Mouse (Mus musculus) brain, embryonic 14.5 days (tissue): ENCODE data around the gene Dnmbp.

ENCODE experiments used
- CTCF ChIP-seq: fragments of 200-500 bp; IDR thresholded peaks from 2 replicates; pipeline ENCODE4 v1.5.1; 2012; ENCODE audit warnings: inconsistent platforms, mild to moderate bottlenecking, moderate library complexity, borderline replicate concordance; ENCODE audit not compliant: insufficient read depth, insufficient read length; ENCODE audit errors: extremely low read depth
- POLR2A ChIP-seq: fragments of 200-500 bp; IDR thresholded peaks from 2 replicates; pipeline ENCODE4 v1.6.1; 2012; ENCODE audit warnings: mild to moderate bottlenecking, inconsistent platforms, borderline replicate concordance; ENCODE audit not compliant: poor library complexity, insufficient read depth, insufficient read length, severe bottlenecking; ENCODE audit errors: extremely low read depth

- TF ChIP-seq POLR2A, result no peak
- TF ChIP-seq CTCF, result no peak
Measured at GRCm38 (mm10) chr19:43986069-43986794, 46.2 kb upstream of the Dnmbp start, which contains the start of gene Cpn1.
